Mouse (Mus musculus) MEL (cell line): ENCODE results near the gene Slc7a11.

Experiments used
- CTCF ChIP-seq, 3 experiments: IDR thresholded peaks in 2 of 3; conservative IDR thresholded peaks in 1 of 3; 2 replicates each; pipeline ENCODE4 v1.5.1; 2011 to 2012; ENCODE audit warnings: low read length in 3 of 3, low read depth in 2 of 3, mild to moderate bottlenecking in 2 of 3, improper control_type of control experiment in 1 of 3, inconsistent platforms in 1 of 3, mixed read lengths in 1 of 3, moderate library complexity in 1 of 3; ENCODE audit not compliant: control insufficient read depth in 1 of 3, insufficient read depth in 1 of 3, poor library complexity in 1 of 3, severe bottlenecking in 1 of 3
- EP300 ChIP-seq, 2 experiments: IDR thresholded peaks; 2 replicates each; pipeline ENCODE4 v1.6.1; 2011; ENCODE audit warnings: improper control_type of control experiment in 2 of 2, low read length in 2 of 2, low read depth in 1 of 2, mild to moderate bottlenecking in 1 of 2
- GABPA ChIP-seq: IDR thresholded peaks from 2 replicates; pipeline ENCODE4 v1.6.1; 2012; ENCODE audit warnings: low read depth, mild to moderate bottlenecking, inconsistent platforms, low read length, improper control_type of control experiment, moderate library complexity
- MAFK ChIP-seq: IDR thresholded peaks from 2 replicates; pipeline ENCODE4 v1.6.1; 2011; ENCODE audit warnings: low read depth, mild to moderate bottlenecking, low read length, improper control_type of control experiment, borderline replicate concordance
- POLR2A ChIP-seq, 2 experiments: IDR thresholded peaks; 2 replicates each; pipeline ENCODE4 v1.6.1; 2011 to 2012; ENCODE audit warnings: low read length in 2 of 2, mild to moderate bottlenecking in 2 of 2, control low read depth in 1 of 2, improper control_type of control experiment in 1 of 2, low read depth in 1 of 2, moderate library complexity in 1 of 2; ENCODE audit not compliant: control insufficient read depth in 1 of 2, insufficient read depth in 1 of 2, poor library complexity in 1 of 2
- TAL1 ChIP-seq: IDR thresholded peaks from 2 replicates; pipeline ENCODE4 v1.6.1; 2012; ENCODE audit warnings: mild to moderate bottlenecking, inconsistent platforms, low read length, moderate library complexity, mixed read lengths
- ZNF384 ChIP-seq: IDR thresholded peaks from 2 replicates; pipeline ENCODE4 v1.6.1; 2012; ENCODE audit warnings: low read depth, mild to moderate bottlenecking, inconsistent platforms, low read length, improper control_type of control experiment

DNA sequence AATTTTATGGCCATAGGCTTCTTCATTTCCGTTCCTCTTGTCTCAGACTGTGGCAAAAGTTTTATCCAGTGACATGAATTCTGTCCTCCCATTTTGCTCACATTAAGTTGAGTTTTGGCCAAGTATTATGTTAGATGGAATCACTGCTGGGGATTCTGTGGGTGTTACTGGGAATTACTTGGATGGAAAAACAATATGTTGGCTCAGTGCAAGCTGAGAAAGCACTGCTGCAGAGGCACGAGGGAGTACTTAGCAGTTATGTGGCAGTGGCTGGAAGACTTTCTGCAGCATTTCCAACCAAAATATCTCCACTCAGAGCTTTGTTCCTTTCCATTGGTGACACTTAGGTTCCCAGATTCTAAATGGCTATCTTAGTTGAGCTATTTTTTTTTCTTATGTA is 556.1 kb downstream of the Slc7a11 start:
- TF ChIP-seq GABPA (no peak), POLR2A (IDR thresholded peaks at IDR 0.05; ENCODE audit: control insufficient read depth in 1 of 2, insufficient read depth in 1 of 2, low read depth in 1 of 2, low read length in 2 of 2, poor library complexity in 1 of 2) (no peak), TAL1 (no peak), ZNF384 (no peak), CTCF (IDR thresholded peaks at IDR 0.05 in 2 of 3, conservative IDR thresholded peaks at IDR 0.05 in 1 of 3; ENCODE audit: control insufficient read depth in 1 of 3, insufficient read depth in 1 of 3, low read depth in 2 of 3, low read length in 3 of 3, poor library complexity in 1 of 3, severe bottlenecking in 1 of 3) (no peak), EP300 (IDR thresholded peaks at IDR 0.05; ENCODE audit: low read depth in 1 of 2, low read length in 2 of 2) (no peak), MAFK (no peak)
